Mouse (Mus musculus) layer of hippocampus, postnatal 10 days (tissue): ENCODE data around the gene Trappc6b. TPM values are rescaled to one million over a fixed set of nuclear protein-coding genes. Genes with fewer than 3 reads are reported as not detected.

Experiments
- total RNA-seq, 2 experiments: library from RNA; stranded (reverse); gene quantifications; 2 replicates each; pipeline ENCODE4 v1.2.3; 2021

The Trappc6b gene
- total RNA-seq, 2 experiments from 2014 or later, result 102 to 118 TPM

Other genes starting within 250 kb of the Trappc6b start
- gene Sec23a, start 49.5 kb downstream of the Trappc6b start, total RNA-seq, result 100 to 1,000 TPM; 125 to 134 TPM
- gene Gemin2, start 48.1 kb downstream of the Trappc6b start, total RNA-seq, result 1 to 10 TPM; 7.0 to 8.5 TPM
- 10 to 100 TPM; 63.0 to 86.2 TPM for gene Pnn, start 5.4 kb upstream of the Trappc6b start, total RNA-seq
- gene Mia2, start 34.3 kb upstream of the Trappc6b start, total RNA-seq, result 10 to 100 TPM; 39.8 to 41.2 TPM
- gene Fbxo33, start 158.3 kb upstream of the Trappc6b start, total RNA-seq, result 10 to 100 TPM; 19.1 to 20.6 TPM